Mouse (Mus musculus) forebrain, embryonic 16.5 days (tissue): ENCODE results near the gene Nalcn. TPM values are rescaled to one million over a fixed set of nuclear protein-coding genes. Genes with fewer than 3 reads are reported as not detected.
A peak's percentile ranks its signal among the peaks of the same experiment; 100 is the strongest.
"Not testable (repeated sequence)": the region's sequence is repeated elsewhere in the genome, so short reads cannot be mapped to it uniquely, and the experiment has no call there.

Experiments
- ATAC-seq: fragments of 200-750 bp; cut with Nextera tagmentation; 2 replicates; pipeline ENCODE4 v1.8.0; 2017; ENCODE audit warnings: mild to moderate bottlenecking, moderate library complexity
- H3K27ac ChIP-seq: fragments of 300-500 bp; sonication (generic); 2 replicates; pipeline ENCODE4 v1.5.1; 2014; ENCODE audit warnings: low read length, control low read depth
- H3K27me3 ChIP-seq: fragments of 300-500 bp; sonication (generic); replicated peaks from 2 replicates; pipeline ENCODE4 v1.6.1; 2014; ENCODE audit warnings: low read length; ENCODE audit not compliant: control insufficient read depth, insufficient read depth
- H3K36me3 ChIP-seq: fragments of 300-500 bp; sonication (generic); 2 replicates; pipeline ENCODE4 v1.6.1; 2014; ENCODE audit not compliant: control insufficient read depth, insufficient read depth
- H3K4me1 ChIP-seq: fragments of 300-500 bp; sonication (generic); replicated peaks from 2 replicates; pipeline ENCODE4 v1.6.1; 2014; ENCODE audit warnings: low read length; ENCODE audit not compliant: control insufficient read depth, insufficient read depth
- H3K4me2 ChIP-seq: fragments of 300-500 bp; sonication (generic); 2 replicates; pipeline ENCODE4 v1.6.1; 2014; ENCODE audit warnings: mild to moderate bottlenecking, low read length, control low read depth
- H3K4me3 ChIP-seq: fragments of 300-500 bp; sonication (generic); replicated peaks from 2 replicates; pipeline ENCODE4 v1.5.1; 2014; ENCODE audit warnings: mild to moderate bottlenecking, low read length, control low read depth
- H3K9ac ChIP-seq: fragments of 300-500 bp; sonication (generic); replicated peaks from 2 replicates; pipeline ENCODE4 v1.6.1; 2014; ENCODE audit warnings: low read depth, low read length, control low read depth
- H3K9me3 ChIP-seq: fragments of 300-500 bp; sonication (generic); 2 replicates; pipeline ENCODE4 v1.6.1; 2016; ENCODE audit warnings: low read length; ENCODE audit not compliant: control insufficient read depth
- WGBS: fragments of 180-500 bp; shearing (Covaris S2); extraction: QIAGEN DNeasy Blood & Tissue Kit; methylation state at CpG from one replicate; pipeline ENCODE4 v1.1.7; 2014; 5-methylcytosine and 5-hydroxymethylcytosine counted together
- polyA plus RNA-seq: library from polyadenylated mRNA; unstranded; fragments of >200 nt; fragmentation: Nextera tagmentation; extraction: Ambion mirVana; gene quantifications from 2 replicates; pipeline ENCODE4 v1.2.1, GENCODE M21; 2015

Nalcn gene
- polyA plus RNA-seq = 6.6 and 9.6 TPM in 2 replicates

GRCm38 (mm10) chr14:123626501-123627179 is at the start of gene Nalcn:
Nalcn (minus strand) TSS chr14:123627144.
- Histone ChIP-seq H3K9me3 (no peaks in the 10 kb centered on the region), H3K27me3 (no peaks in the 10 kb centered on the region), H3K9ac (peak within 1 kb of the TSS; percentile 75), H3K4me1 (peaks cover 15% of the 10 kb centered on the region), H3K4me2 (peak within 1 kb of the TSS; percentile 71), H3K27ac (peak within 1 kb of the TSS; percentile 43), H3K4me3 (peak within 1 kb of the TSS; percentile 67), H3K36me3 (no peaks in the 10 kb centered on the region)
- peak; percentile 91 for ATAC-seq
- WGBS = 1% methylated on average over 47 of the region's 47 CpGs

DNA sequence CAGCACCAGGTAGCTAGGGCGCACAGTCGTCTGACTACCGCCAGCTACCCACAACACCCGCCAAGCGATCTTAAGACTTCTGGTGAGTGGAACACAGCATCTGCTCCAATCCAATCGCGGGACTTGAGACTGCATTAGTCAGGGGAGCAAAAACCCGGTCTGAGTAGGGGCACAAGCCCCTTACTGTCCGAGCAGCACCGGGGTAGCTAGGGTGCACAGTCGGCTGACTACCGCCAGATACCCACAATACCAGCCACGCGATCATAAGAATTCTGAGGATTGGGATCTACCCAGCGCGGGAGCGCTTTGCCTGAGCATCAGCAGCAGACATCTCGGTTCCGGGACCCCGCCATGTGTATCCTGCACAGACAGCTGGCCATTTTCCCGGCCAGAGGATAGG is 44.1 kb upstream of the Nalcn start:
- not testable (repeated sequence) for H3K27me3 ChIP-seq, H3K4me1 ChIP-seq, H3K9ac ChIP-seq, ATAC-seq, H3K9me3 ChIP-seq, H3K4me3 ChIP-seq, H3K36me3 ChIP-seq, H3K4me2 ChIP-seq, H3K27ac ChIP-seq
- 89% methylated on average over 21 of the region's 21 CpGs for WGBS

- ATAC-seq = no peak
- H3K4me2 ChIP-seq = no peak overlapping the region
- H3K27ac ChIP-seq = no peak overlapping the region
- H3K36me3 ChIP-seq = no peaks in the 10 kb centered on the region
- no peaks in the 10 kb centered on the region for H3K9me3 ChIP-seq
- H3K9ac ChIP-seq = no peak overlapping the region
- peaks cover 16% of the 10 kb centered on the region for H3K4me1 ChIP-seq
- no peak overlapping the region for H3K4me3 ChIP-seq
- no peaks in the 10 kb centered on the region for H3K27me3 ChIP-seq
These were observed 37.5 kb upstream of the Nalcn start for GRCm38 (mm10) chr14:123664451-123664850.

DNA sequence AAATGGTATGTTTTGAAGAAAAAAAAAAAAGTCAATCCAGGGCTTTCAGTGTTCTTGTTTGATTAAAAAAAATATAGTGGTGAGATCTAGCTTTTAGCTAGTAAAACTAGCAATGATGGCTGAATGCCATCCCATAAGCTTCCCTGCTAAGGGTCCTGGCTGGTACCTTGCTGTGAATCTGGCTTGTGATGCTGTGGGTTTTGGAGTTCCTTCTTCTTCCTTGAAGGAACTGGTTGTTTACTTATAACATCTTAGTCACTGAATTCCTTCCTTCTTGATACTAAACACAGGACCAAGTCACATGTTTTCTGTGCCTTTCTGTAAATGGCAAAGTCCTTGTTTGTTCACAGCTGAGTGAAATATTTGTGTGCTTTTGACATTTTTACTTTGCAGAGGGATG is 36.3 kb upstream of the Nalcn start:
- H3K4me3 ChIP-seq = no peak overlapping the region
- H3K4me1 ChIP-seq = peaks cover 19% of the 10 kb centered on the region
- no peak for ATAC-seq
- H3K27ac ChIP-seq = no peak overlapping the region
- H3K27me3 ChIP-seq = no peaks in the 10 kb centered on the region
- no peak overlapping the region for H3K9ac ChIP-seq
- no peaks in the 10 kb centered on the region for H3K36me3 ChIP-seq
- H3K4me2 ChIP-seq = no peak overlapping the region
- no peaks in the 10 kb centered on the region for H3K9me3 ChIP-seq

DNA sequence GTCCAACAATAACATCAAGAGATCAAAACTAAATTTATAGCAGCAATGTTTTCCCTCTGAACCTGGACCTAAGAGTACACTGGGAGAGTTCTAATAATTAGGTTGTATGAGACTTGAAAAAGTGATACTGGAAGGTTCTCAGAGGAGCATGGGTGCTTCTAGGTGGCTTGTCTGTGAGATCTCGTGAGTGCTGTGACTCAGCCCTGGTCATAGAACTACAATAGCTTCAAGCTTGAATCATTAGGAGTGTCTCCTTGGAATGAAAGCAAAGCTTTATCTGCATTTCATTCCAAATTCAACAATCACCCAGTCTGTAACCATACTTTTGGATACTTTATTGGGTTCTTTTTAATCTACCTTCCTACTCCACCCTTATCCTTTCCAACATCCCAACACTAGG is 35.4 kb upstream of the Nalcn start:
- Histone ChIP-seq H3K27ac (no peak overlapping the region), H3K27me3 (no peaks in the 10 kb centered on the region), H3K9me3 (no peaks in the 10 kb centered on the region), H3K4me3 (no peak overlapping the region), H3K36me3 (no peaks in the 10 kb centered on the region), H3K4me2 (no peak overlapping the region), H3K9ac (no peak overlapping the region), H3K4me1 (peaks cover 19% of the 10 kb centered on the region)
- ATAC-seq = no peak
- WGBS = 85% methylated on average over 1 of the region's 1 CpGs

- peak; percentile 84 for ATAC-seq
- H3K36me3 ChIP-seq = no peaks in the 10 kb centered on the region
- peaks cover 19% of the 10 kb centered on the region for H3K4me1 ChIP-seq
- H3K9ac ChIP-seq = no peak overlapping the region
- peak overlapping the region; percentile 25; the same call in 1 of the 2 replicates for H3K4me2 ChIP-seq
- 15% methylated on average over 20 of the region's 20 CpGs for WGBS
- peak overlapping the region; percentile 76 for H3K27ac ChIP-seq
- H3K27me3 ChIP-seq = no peaks in the 10 kb centered on the region
- no peaks in the 10 kb centered on the region for H3K9me3 ChIP-seq
- H3K4me3 ChIP-seq = no peak overlapping the region
These were observed 34.1 kb upstream of the Nalcn start for GRCm38 (mm10) chr14:123661091-123661491.

- Histone ChIP-seq H3K9ac (no peak within 1 kb of the TSS), H3K9me3 (no peaks in the 10 kb centered on the region), H3K27me3 (no peaks in the 10 kb centered on the region), H3K4me2 (no peak within 1 kb of the TSS; the same call in 1 of the 2 replicates), H3K27ac (peak within 1 kb of the TSS; percentile 57), H3K36me3 (no peaks in the 10 kb centered on the region), H3K4me1 (peaks cover 19% of the 10 kb centered on the region), H3K4me3 (no peak within 1 kb of the TSS)
- WGBS = 25% methylated on average over 7 of the region's 7 CpGs
- ATAC-seq = peak; percentile 86
These were observed 33.0 kb upstream of the Nalcn start, which contains the start of gene Itgbl1 for GRCm38 (mm10) chr14:123659921-123660385. Itgbl1 (plus strand) TSS chr14:123659971.

GRCm38 (mm10) chr14:123627180-123627562 is 227 bp upstream of the Nalcn start:
- Histone ChIP-seq H3K9me3 (no peaks in the 10 kb centered on the region), H3K9ac (peak overlapping the region; percentile 75), H3K27me3 (no peaks in the 10 kb centered on the region), H3K4me2 (peak overlapping the region; percentile 71), H3K36me3 (no peaks in the 10 kb centered on the region), H3K4me3 (peak overlapping the region; percentile 67), H3K4me1 (peaks cover 15% of the 10 kb centered on the region), H3K27ac (peak overlapping the region; percentile 43; the same call in 1 of the 2 replicates)
- WGBS = 46% methylated on average over 3 of the region's 3 CpGs
- peak; percentile 15; the same call in 1 of the 2 replicates for ATAC-seq

- Histone ChIP-seq H3K9ac (no peak overlapping the region), H3K4me3 (no peak overlapping the region), H3K4me2 (no peak overlapping the region), H3K27me3 (no peaks in the 10 kb centered on the region), H3K4me1 (peaks cover 15% of the 10 kb centered on the region), H3K9me3 (no peaks in the 10 kb centered on the region), H3K27ac (no peak overlapping the region), H3K36me3 (no peaks in the 10 kb centered on the region)
- 4% methylated on average over 1 of the region's 1 CpGs for whole genome bisulfite sequencing
- ATAC-seq = no peak
These were observed 4.0 kb downstream of the Nalcn start for GRCm38 (mm10) chr14:123622969-123623368.
